Mouse (Mus musculus) limb, embryonic 11.5 days (tissue): ENCODE results near the gene Pnmal2. TPM values are rescaled to one million over a fixed set of nuclear protein-coding genes. Genes with fewer than 3 reads are reported as not detected.
A peak's percentile ranks its signal among the peaks of the same experiment; 100 is the strongest.

ENCODE experiments used
- ATAC-seq: fragments of 200-750 bp; cut with Nextera tagmentation; 2 replicates; pipeline ENCODE4 v1.8.0; 2017; ENCODE audit warnings: low read depth; ENCODE audit not compliant: insufficient number of reproducible peaks, low FRiP score, low TSS enrichment
- DNase-seq: peaks from one replicate; pipeline ENCODE4 v3.0.0-alpha.2; 2015; ENCODE audit warnings: low spot score
- H3K27ac ChIP-seq: fragments of 300-500 bp; sonication (generic); replicated peaks from 2 replicates; pipeline ENCODE4 v1.5.1; 2014; ENCODE audit warnings: low read depth, mild to moderate bottlenecking, low read length
- H3K27me3 ChIP-seq: fragments of 300-500 bp; sonication (generic); 2 replicates; pipeline ENCODE4 v1.6.1; 2014; ENCODE audit warnings: mild to moderate bottlenecking, low read length, mixed read lengths; ENCODE audit not compliant: control insufficient read depth, insufficient read depth
- H3K36me3 ChIP-seq: fragments of 300-500 bp; sonication (generic); 2 replicates; pipeline ENCODE4 v1.6.1; 2014; ENCODE audit warnings: mild to moderate bottlenecking, low read length, moderate library complexity, mixed read lengths; ENCODE audit not compliant: control insufficient read depth, insufficient read depth
- H3K4me1 ChIP-seq: fragments of 300-500 bp; sonication (generic); 2 replicates; pipeline ENCODE4 v1.6.1; 2014; ENCODE audit warnings: low read length, mixed read lengths; ENCODE audit not compliant: control insufficient read depth, insufficient read depth
- H3K4me2 ChIP-seq: fragments of 300-500 bp; sonication (generic); 2 replicates; pipeline ENCODE4 v1.6.1; 2014; ENCODE audit warnings: low read depth, mild to moderate bottlenecking, moderate library complexity; ENCODE audit not compliant: severe bottlenecking
- H3K4me3 ChIP-seq: fragments of 300-500 bp; sonication (generic); 2 replicates; pipeline ENCODE4 v1.5.1; 2014; ENCODE audit warnings: low read depth, low read length
- H3K9ac ChIP-seq: fragments of 300-500 bp; sonication (generic); 2 replicates; pipeline ENCODE4 v1.6.1; 2014; ENCODE audit warnings: mild to moderate bottlenecking, low read length
- H3K9me3 ChIP-seq: fragments of 300-500 bp; sonication (generic); 2 replicates; pipeline ENCODE4 v1.6.1; 2016; ENCODE audit warnings: low read length; ENCODE audit not compliant: control insufficient read depth
- WGBS: fragments of 180-500 bp; shearing (Covaris S2); extraction: QIAGEN DNeasy Blood & Tissue Kit; methylation state at CpG from one replicate; pipeline ENCODE4 v1.1.7; 2014; 5-methylcytosine and 5-hydroxymethylcytosine counted together
- polyA plus RNA-seq: library from polyadenylated mRNA; unstranded; fragments of >200 nt; fragmentation: Nextera tagmentation; extraction: Ambion mirVana; gene quantifications from 2 replicates; pipeline ENCODE4 v1.2.1, GENCODE M21; 2014

Pnmal2 gene
- 4.8 TPM in 2 replicates for polyA plus RNA-seq

DNA sequence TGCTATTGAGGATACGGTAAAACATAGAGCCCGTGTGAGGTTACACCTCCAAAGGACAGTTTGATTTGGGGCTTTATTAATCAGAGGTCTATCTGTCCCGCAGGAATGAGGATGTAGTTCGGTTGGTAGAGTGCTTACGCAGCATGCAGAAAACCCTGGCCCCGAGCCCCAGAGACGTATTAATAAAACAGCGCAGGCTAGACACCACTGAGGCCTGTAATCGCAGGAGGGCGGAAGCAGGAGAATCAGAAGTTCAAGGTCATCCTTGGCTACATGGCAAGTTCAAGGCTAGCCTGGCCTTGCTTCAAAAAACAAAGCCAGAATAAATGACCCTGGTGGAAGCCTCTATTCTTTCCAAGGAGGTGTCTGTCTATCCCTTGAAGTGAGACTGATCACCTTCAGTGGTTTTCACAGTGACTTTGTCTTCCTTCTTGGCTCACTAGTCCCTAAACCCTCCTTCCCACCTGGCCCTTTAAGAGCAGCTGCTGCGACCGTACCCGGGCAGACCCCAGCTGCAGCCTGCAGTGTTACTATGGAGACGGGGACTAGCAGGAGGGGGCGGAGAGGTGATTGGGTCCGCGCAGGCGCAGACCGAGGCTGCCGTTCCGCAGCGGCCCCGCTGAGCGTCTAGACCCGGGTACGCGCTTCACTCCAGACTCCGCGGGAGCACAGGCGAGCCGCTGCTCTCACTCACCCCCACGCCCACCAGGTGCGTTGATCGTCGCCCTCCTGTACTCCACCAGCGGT lies at the start of gene Pnmal2:
Pnmal2 (plus strand) TSS at position 622 of the 747 bp plus-strand sequence.
- Histone ChIP-seq H3K9me3 (no peaks in the 10 kb centered on the region), H3K4me3 (peak within 1 kb of the TSS; percentile 61), H3K4me2 (peak within 1 kb of the TSS; percentile 87), H3K36me3 (no peaks in the 10 kb centered on the region), H3K27ac (no peak within 1 kb of the TSS), H3K27me3 (peaks cover 44% of the 10 kb centered on the region), H3K9ac (peak within 1 kb of the TSS; percentile 79), H3K4me1 (peaks cover 39% of the 10 kb centered on the region)
- peak; percentile 90 for ATAC-seq
- 14% methylated on average over 36 of the region's 36 CpGs for WGBS
- peak; percentile 93 for DNase-seq

DNA sequence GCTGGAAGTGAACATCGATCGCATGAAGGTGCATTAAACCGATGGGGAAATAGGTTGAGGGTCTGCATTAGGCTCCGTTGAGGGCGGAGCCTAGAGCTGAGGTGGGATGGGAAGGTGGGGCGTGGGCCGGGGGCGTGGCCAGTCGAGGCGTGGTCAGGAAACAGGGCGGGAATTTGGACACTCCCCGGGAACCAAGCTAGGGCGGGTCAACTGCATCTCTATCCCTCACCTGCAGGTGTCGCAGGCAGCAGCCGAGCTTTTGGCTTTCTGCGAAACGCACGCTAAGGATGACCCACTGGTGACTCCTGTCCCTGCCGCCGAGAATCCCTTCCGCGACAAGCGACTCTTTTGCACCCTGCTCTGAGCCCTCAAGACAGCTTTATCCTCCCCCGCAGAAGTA lies 49.5 kb upstream of the Pnmal2 start:
- Histone ChIP-seq H3K9me3 (no peaks in the 10 kb centered on the region), H3K36me3 (no peaks in the 10 kb centered on the region), H3K27ac (no peak overlapping the region), H3K27me3 (no peaks in the 10 kb centered on the region), H3K9ac (no peak overlapping the region), H3K4me3 (peak overlapping the region; percentile 18), H3K4me2 (peak overlapping the region; percentile 52), H3K4me1 (peaks cover 42% of the 10 kb centered on the region)
- DNase-seq (peak; percentile 93), ATAC-seq (peak; percentile 54; the same call in 1 of the 2 replicates)
- 1% methylated on average over 24 of the region's 24 CpGs for WGBS

DNA sequence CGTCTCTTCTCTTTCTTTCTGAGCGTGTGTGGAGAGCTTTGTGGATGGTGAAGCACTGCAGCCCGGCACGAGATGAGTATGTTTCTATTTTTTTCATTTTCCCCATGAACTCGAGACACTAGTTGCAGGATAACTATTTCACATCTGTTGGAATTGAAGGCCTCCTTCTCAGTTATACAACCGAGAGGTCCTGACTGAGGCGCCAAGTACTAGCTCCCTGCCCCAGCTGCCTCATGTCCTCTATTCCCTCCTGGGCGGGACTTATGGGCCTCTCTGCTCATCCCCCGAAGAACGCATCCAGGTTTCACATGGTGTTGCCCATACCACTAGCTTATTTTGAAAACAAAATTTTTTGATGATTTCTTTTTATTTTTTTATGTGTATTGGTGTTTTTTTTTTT lies 49.0 kb upstream of the Pnmal2 start:
- H3K4me3 ChIP-seq = no peak overlapping the region
- 36% methylated on average over 10 of the region's 10 CpGs for WGBS

DNA sequence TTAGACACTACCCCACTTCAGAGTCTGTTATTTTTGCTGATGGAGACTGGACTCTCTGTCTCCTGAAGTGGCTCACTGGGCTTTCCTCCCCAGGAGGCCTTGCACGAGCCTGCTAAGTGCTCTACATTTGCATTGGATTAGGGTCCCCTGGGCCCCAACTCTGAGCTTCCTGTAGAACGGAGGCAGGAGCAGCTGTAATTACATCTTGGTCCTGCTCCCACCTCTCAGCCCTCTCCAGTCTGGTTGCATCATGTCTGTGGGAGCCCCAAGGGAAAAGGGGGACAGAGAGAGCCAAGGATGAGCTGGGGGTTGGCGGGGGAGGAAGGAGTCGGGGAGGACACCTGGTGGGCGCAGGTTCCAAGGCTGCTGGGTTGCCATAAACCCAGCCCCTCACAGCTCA lies 44.0 kb upstream of the Pnmal2 start:
- Histone ChIP-seq H3K36me3 (no peaks in the 10 kb centered on the region), H3K9me3 (no peaks in the 10 kb centered on the region), H3K4me3 (no peak overlapping the region), H3K4me2 (no peak overlapping the region), H3K27me3 (no peaks in the 10 kb centered on the region), H3K9ac (no peak overlapping the region), H3K4me1 (peaks cover 12% of the 10 kb centered on the region), H3K27ac (no peak overlapping the region)
- no peak for ATAC-seq
- 22% methylated on average over 5 of the region's 5 CpGs for WGBS
- DNase-seq = no peak

More for the DNA sequence above, 49.0 kb upstream of the Pnmal2 start:
- H3K4me1 ChIP-seq = peaks cover 40% of the 10 kb centered on the region
- peak overlapping the region; percentile 52 for H3K4me2 ChIP-seq
- no peaks in the 10 kb centered on the region for H3K9me3 ChIP-seq
- no peaks in the 10 kb centered on the region for H3K27me3 ChIP-seq
- ATAC-seq = no peak
- H3K27ac ChIP-seq = no peak overlapping the region
- DNase-seq = no peak
- H3K9ac ChIP-seq = no peak overlapping the region
- H3K36me3 ChIP-seq = no peaks in the 10 kb centered on the region

DNA sequence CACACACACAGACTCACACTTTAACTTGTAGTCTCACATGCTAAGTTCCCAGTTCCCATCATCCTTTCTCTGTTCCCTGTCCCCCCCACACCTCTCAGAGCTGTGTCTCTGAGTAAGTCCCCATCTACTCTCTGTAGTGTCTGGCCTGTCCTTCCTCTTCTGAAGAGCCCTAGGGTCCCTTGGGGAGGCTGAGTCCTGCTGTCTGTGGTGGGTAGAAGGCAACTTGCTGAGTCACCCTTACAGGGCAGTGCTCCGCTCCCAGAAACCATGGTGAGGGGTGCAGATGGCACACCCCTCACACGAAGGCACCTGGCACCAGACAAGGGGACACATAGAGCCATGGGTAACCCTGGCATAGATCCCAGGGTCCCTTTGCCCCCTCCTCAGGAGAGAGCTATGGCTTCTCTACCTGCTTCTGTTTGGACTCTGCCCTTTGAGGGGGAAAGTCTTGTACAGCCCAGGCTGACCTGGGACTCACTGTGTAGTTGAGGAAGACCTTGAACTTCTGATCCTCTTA lies 41.0 kb upstream of the Pnmal2 start:
- Histone ChIP-seq H3K27ac (no peak overlapping the region), H3K4me3 (no peak overlapping the region), H3K27me3 (no peaks in the 10 kb centered on the region), H3K4me2 (no peak overlapping the region), H3K9ac (no peak overlapping the region), H3K36me3 (no peaks in the 10 kb centered on the region), H3K9me3 (no peaks in the 10 kb centered on the region), H3K4me1 (peaks cover 23% of the 10 kb centered on the region)
- 91% methylated on average over 2 of the region's 2 CpGs for WGBS
- ATAC-seq (no peak), DNase-seq (no peak)

DNA sequence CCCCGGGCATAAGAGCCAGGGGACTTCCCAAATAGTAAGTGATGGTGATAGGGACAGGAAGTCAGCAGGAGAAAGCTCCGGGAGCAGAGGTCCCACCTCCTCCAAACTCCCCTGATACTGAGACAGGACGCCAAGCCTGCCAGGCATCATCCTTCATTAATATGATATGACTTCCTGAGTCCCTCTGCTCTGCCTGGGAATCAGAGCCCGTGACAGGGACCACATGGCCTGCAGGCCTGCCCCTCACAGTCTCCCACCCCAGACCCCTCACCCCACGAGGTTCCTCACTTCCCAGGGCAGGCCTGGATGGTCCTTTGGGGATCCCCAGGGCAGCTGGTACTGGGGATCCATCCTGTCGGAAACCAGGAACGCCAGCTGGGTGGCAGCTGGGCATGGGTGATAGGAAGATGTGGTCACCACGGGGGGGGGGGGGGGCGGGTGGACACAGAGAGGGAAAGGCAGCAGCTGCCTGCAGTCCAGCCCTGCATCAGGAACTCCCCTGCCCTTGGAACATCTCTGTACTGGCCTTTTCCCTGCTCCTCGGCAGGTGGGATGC lies 40.3 kb upstream of the Pnmal2 start:
- Histone ChIP-seq H3K4me2 (no peak overlapping the region), H3K4me3 (no peak overlapping the region), H3K27ac (no peak overlapping the region), H3K4me1 (peaks cover 23% of the 10 kb centered on the region), H3K27me3 (no peaks in the 10 kb centered on the region), H3K36me3 (no peaks in the 10 kb centered on the region), H3K9me3 (no peaks in the 10 kb centered on the region), H3K9ac (no peak overlapping the region)
- no peak for DNase-seq
- no peak for ATAC-seq
- 57% methylated on average over 8 of the region's 10 CpGs for WGBS

DNA sequence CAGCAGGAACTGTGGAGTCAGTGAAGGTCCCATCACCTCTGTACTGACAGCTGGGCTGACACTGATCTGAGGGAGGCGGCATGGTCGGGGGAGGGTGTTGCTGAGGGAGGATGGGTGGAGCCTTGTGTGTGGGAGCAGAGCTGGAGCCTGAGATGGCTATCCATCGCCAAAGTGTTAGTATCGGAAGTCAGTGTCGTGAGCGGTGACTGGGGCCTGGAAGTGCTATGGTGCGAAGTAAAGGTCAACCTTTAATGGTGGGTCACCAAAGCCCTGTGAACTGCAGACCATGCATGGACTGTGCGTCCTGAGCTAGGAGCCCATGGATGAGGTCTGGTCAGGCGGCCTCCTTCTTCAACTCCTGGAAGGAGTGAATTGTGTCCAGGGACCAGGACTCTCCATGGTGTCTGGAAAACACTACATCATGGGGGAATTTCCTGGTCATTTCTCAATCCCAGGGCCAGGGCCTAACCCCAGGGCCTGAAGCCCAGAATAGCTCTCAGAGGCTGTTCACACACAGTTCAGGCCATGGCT lies 38.9 kb upstream of the Pnmal2 start:
- no peaks in the 10 kb centered on the region for H3K36me3 ChIP-seq
- no peaks in the 10 kb centered on the region for H3K27me3 ChIP-seq
- 19% methylated on average over 9 of the region's 9 CpGs for WGBS
- peak; percentile 40; the same call in 1 of the 2 replicates for ATAC-seq
- peaks cover 28% of the 10 kb centered on the region for H3K4me1 ChIP-seq
- H3K4me3 ChIP-seq = no peak overlapping the region
- H3K9me3 ChIP-seq = no peaks in the 10 kb centered on the region
- DNase-seq = no peak
- no peak overlapping the region for H3K9ac ChIP-seq
- no peak overlapping the region for H3K27ac ChIP-seq
- H3K4me2 ChIP-seq = no peak overlapping the region

DNA sequence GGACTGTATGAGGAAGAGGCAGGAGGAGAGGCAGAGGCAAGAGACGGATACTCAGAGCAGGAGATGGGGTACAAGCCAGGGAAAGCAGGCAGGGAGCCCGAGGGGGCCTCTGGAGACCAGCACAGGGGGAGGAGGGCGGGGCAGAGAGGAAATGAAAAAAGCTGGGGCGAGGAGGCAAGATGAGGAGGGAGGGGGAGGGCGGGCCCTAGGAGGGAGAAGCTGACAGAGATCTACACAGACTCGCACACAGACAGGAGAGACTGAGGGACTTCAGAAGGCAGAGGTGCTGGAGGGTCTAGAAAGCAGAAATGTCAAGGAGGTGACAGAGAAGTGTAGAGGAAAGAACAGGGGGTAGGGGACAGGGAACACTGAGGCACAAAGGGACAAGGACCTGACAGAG lies 38.2 kb upstream of the Pnmal2 start, which contains the start of gene Ptgir:
Ptgir (plus strand) TSS at position 210 of the 400 bp plus-strand sequence.
- 13% methylated on average over 6 of the region's 6 CpGs for WGBS
- Histone ChIP-seq H3K9me3 (no peaks in the 10 kb centered on the region), H3K27ac (no peak within 1 kb of the TSS), H3K36me3 (no peaks in the 10 kb centered on the region), H3K9ac (peak within 1 kb of the TSS; percentile 30; the same call in 1 of the 2 replicates), H3K4me1 (peaks cover 27% of the 10 kb centered on the region), H3K4me3 (no peak within 1 kb of the TSS), H3K4me2 (0 out of 2 replicates have a peak within 1 kb of the TSS, but pooled peaks have one; percentile 7), H3K27me3 (no peaks in the 10 kb centered on the region)
- DNase-seq = no peak
- ATAC-seq = no peak
